Mouse (Mus musculus) heart, embryonic 11.5 days (tissue): ENCODE results near the gene Nek7. TPM values are rescaled to one million over a fixed set of nuclear protein-coding genes. Genes with fewer than 3 reads are reported as not detected.

Experiments
- ATAC-seq: fragments of 200-750 bp; cut with Nextera tagmentation; replicated peaks from 2 replicates; pipeline ENCODE4 v1.8.0; 2017; ENCODE audit warnings: moderate library complexity; ENCODE audit not compliant: insufficient number of reproducible peaks, low FRiP score, low TSS enrichment
- H3K27ac ChIP-seq: fragments of 300-500 bp; sonication (generic); 2 replicates; pipeline ENCODE4 v1.5.1; 2014; ENCODE audit warnings: mild to moderate bottlenecking, low read depth, low read length
- H3K27me3 ChIP-seq: fragments of 300-500 bp; sonication (generic); 2 replicates; pipeline ENCODE4 v1.6.1; 2014; ENCODE audit warnings: mild to moderate bottlenecking, low read length, mixed read lengths; ENCODE audit not compliant: control insufficient read depth, insufficient read depth
- H3K36me3 ChIP-seq: fragments of 300-500 bp; sonication (generic); 2 replicates; pipeline ENCODE4 v1.6.1; 2014; ENCODE audit warnings: mild to moderate bottlenecking, low read length, moderate library complexity, mixed read lengths; ENCODE audit not compliant: control insufficient read depth, insufficient read depth
- H3K4me1 ChIP-seq: fragments of 300-500 bp; sonication (generic); 2 replicates; pipeline ENCODE4 v1.6.1; 2014; ENCODE audit warnings: low read length; ENCODE audit not compliant: control insufficient read depth, insufficient read depth
- H3K4me2 ChIP-seq: fragments of 300-500 bp; sonication (generic); 2 replicates; pipeline ENCODE4 v1.6.1; 2014; ENCODE audit warnings: mild to moderate bottlenecking, moderate library complexity
- H3K4me3 ChIP-seq: fragments of 300-500 bp; sonication (generic); 2 replicates; pipeline ENCODE4 v1.5.1; 2014; ENCODE audit warnings: low read depth, low read length
- H3K9ac ChIP-seq: fragments of 300-500 bp; sonication (generic); 2 replicates; pipeline ENCODE4 v1.6.1; 2014; ENCODE audit warnings: mild to moderate bottlenecking, low read depth, low read length, moderate library complexity
- H3K9me3 ChIP-seq: fragments of 300-500 bp; sonication (generic); replicated peaks from 2 replicates; pipeline ENCODE4 v1.6.1; 2016; ENCODE audit warnings: low read length; ENCODE audit not compliant: control insufficient read depth
- WGBS: fragments of 180-500 bp; shearing (Covaris S2); extraction: QIAGEN DNeasy Blood & Tissue Kit; methylation state at CpG from one replicate; pipeline ENCODE4 v1.1.7; 2014; ENCODE audit not compliant: insufficient replicate concordance; 5-methylcytosine and 5-hydroxymethylcytosine counted together
- polyA plus RNA-seq: library from polyadenylated mRNA; unstranded; fragments of >200 nt; fragmentation: Nextera tagmentation; extraction: Ambion mirVana; gene quantifications from 2 replicates; pipeline ENCODE4 v1.2.1, GENCODE M21; 2014

The Nek7 gene
- polyA plus RNA-seq, 1 experiment from 2014 or later: 47.1 TPM

- no peak for ATAC-seq
Observed at GRCm38 (mm10) chr1:138558342-138558741, 61.6 kb downstream of the Nek7 start.

GRCm38 (mm10) chr1:138554926-138555325 lies 65.0 kb downstream of the Nek7 start:
- 90% methylated on average over 5 of the region's 5 CpGs for WGBS
- Histone ChIP-seq H3K4me3 (no peak overlapping the region), H3K4me2 (no peak overlapping the region), H3K27me3 (no peaks in the 10 kb centered on the region), H3K27ac (no peak overlapping the region), H3K4me1 (peaks cover 5% of the 10 kb centered on the region; the same call in 1 of the 2 replicates), H3K36me3 (no peaks in the 10 kb centered on the region; the same call in 1 of the 2 replicates), H3K9me3 (no peaks in the 10 kb centered on the region), H3K9ac (no peak overlapping the region)
- no peak for ATAC-seq

More at GRCm38 (mm10) chr1:138558342-138558741, 61.6 kb downstream of the Nek7 start:
- Histone ChIP-seq H3K36me3 (no peaks in the 10 kb centered on the region; the same call in 1 of the 2 replicates), H3K27me3 (no peaks in the 10 kb centered on the region), H3K4me2 (no peak overlapping the region), H3K4me3 (no peak overlapping the region), H3K9ac (no peak overlapping the region), H3K27ac (no peak overlapping the region), H3K4me1 (no peaks in the 10 kb centered on the region), H3K9me3 (no peaks in the 10 kb centered on the region)
- WGBS: 76% methylated on average over 3 of the region's 3 CpGs

- WGBS: 32% methylated on average over 6 of the region's 6 CpGs
- peak overlapping the region; percentile 46; the same call in 1 of the 2 replicates for H3K27ac ChIP-seq
- no peaks in the 10 kb centered on the region for H3K9me3 ChIP-seq
- no peak; the same call in 1 of the 2 replicates for ATAC-seq
- H3K4me2 ChIP-seq: peak overlapping the region; percentile 41
- no peaks in the 10 kb centered on the region; the same call in 1 of the 2 replicates for H3K36me3 ChIP-seq
- H3K9ac ChIP-seq: peak overlapping the region; percentile 28; the same call in 1 of the 2 replicates
- H3K4me3 ChIP-seq: no peak overlapping the region
- no peaks in the 10 kb centered on the region for H3K27me3 ChIP-seq
- peaks cover 7% of the 10 kb centered on the region; the same call in 1 of the 2 replicates for H3K4me1 ChIP-seq
Observed at GRCm38 (mm10) chr1:138550184-138550583, 69.8 kb downstream of the Nek7 start.

- no peak overlapping the region for H3K27ac ChIP-seq
- no peak overlapping the region for H3K4me3 ChIP-seq
- no peaks in the 10 kb centered on the region for H3K36me3 ChIP-seq
- H3K9ac ChIP-seq: no peak overlapping the region
- WGBS: 90% methylated on average over 1 of the region's 1 CpGs
- no peaks in the 10 kb centered on the region for H3K9me3 ChIP-seq
- ATAC-seq: no peak
- H3K4me2 ChIP-seq: no peak overlapping the region
- no peaks in the 10 kb centered on the region for H3K27me3 ChIP-seq
- no peaks in the 10 kb centered on the region for H3K4me1 ChIP-seq
Observed at GRCm38 (mm10) chr1:138542170-138542515, 77.8 kb downstream of the Nek7 start.

GRCm38 (mm10) chr1:138541495-138542169 lies 78.3 kb downstream of the Nek7 start:
- no peak for ATAC-seq
- no peak overlapping the region for H3K4me3 ChIP-seq
- 68% methylated on average over 8 of the region's 8 CpGs for WGBS
- H3K27me3 ChIP-seq: no peaks in the 10 kb centered on the region
- no peaks in the 10 kb centered on the region for H3K4me1 ChIP-seq
- no peaks in the 10 kb centered on the region for H3K9me3 ChIP-seq
- H3K36me3 ChIP-seq: no peaks in the 10 kb centered on the region
- H3K27ac ChIP-seq: no peak overlapping the region
- H3K9ac ChIP-seq: no peak overlapping the region
- H3K4me2 ChIP-seq: no peak overlapping the region

- no peak overlapping the region for H3K4me3 ChIP-seq
- 96% methylated on average over 1 of the region's 1 CpGs for WGBS
- no peaks in the 10 kb centered on the region for H3K36me3 ChIP-seq
- H3K27me3 ChIP-seq: no peaks in the 10 kb centered on the region
- ATAC-seq: no peak
- no peak overlapping the region for H3K27ac ChIP-seq
- no peak overlapping the region for H3K9ac ChIP-seq
- H3K9me3 ChIP-seq: no peaks in the 10 kb centered on the region
- H3K4me1 ChIP-seq: no peaks in the 10 kb centered on the region
- no peak overlapping the region for H3K4me2 ChIP-seq
Observed at GRCm38 (mm10) chr1:138539713-138540112, 80.2 kb downstream of the Nek7 start.

GRCm38 (mm10) chr1:138538217-138538616 lies 81.7 kb downstream of the Nek7 start:
- no peaks in the 10 kb centered on the region for H3K27me3 ChIP-seq
- H3K4me1 ChIP-seq: no peaks in the 10 kb centered on the region
- no peak overlapping the region for H3K9ac ChIP-seq
- H3K4me2 ChIP-seq: no peak overlapping the region
- no peaks in the 10 kb centered on the region for H3K9me3 ChIP-seq
- no peak for ATAC-seq
- H3K36me3 ChIP-seq: no peaks in the 10 kb centered on the region
- H3K27ac ChIP-seq: no peak overlapping the region
- H3K4me3 ChIP-seq: no peak overlapping the region

- no peaks in the 10 kb centered on the region for H3K4me1 ChIP-seq
- no peak overlapping the region for H3K27ac ChIP-seq
- H3K9me3 ChIP-seq: no peaks in the 10 kb centered on the region
- no peak overlapping the region for H3K9ac ChIP-seq
- no peak overlapping the region for H3K4me2 ChIP-seq
- ATAC-seq: no peak
- H3K36me3 ChIP-seq: peaks cover 3% of the 10 kb centered on the region; the same call in 1 of the 2 replicates
- H3K4me3 ChIP-seq: no peak overlapping the region
- 67% methylated on average over 16 of the region's 16 CpGs for WGBS
- H3K27me3 ChIP-seq: no peaks in the 10 kb centered on the region
Observed at GRCm38 (mm10) chr1:138535758-138536574, 84.0 kb downstream of the Nek7 start.
